Mouse (Mus musculus): Measurements from ENCODE around the gene Scel. TPM values are rescaled to one million over a fixed set of nuclear protein-coding genes. Genes with fewer than 3 reads are reported as not detected.
A peak's percentile ranks its signal among the peaks of the same experiment; 100 is the strongest.

The Scel gene
- total RNA-seq, 2 experiments from 2014 or later, result 0.10 TPM; not detected in 1

DNA sequence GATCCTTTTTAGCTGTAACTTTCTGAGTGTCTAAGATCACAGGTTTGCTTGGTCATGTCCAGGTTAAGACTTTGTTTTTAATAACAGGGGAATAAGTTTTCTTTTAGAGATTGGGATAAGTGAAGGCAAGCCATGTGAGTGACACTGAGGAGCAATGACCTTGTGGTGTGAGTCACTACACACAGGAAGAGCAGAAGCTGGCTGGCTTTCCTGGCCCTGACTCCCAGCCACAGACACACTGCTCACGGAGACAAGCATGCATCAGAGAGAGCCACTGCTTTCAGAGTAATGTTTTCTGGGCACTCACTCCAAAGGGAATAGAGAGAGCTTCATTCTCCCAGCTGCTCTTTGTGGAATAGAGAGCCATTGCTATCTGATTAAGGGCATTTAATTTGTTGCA lies 54.8 kb downstream of the Scel start:
- no peak for DNase-seq (ENCODE audit: low spot score in 2 of 2)

DNA sequence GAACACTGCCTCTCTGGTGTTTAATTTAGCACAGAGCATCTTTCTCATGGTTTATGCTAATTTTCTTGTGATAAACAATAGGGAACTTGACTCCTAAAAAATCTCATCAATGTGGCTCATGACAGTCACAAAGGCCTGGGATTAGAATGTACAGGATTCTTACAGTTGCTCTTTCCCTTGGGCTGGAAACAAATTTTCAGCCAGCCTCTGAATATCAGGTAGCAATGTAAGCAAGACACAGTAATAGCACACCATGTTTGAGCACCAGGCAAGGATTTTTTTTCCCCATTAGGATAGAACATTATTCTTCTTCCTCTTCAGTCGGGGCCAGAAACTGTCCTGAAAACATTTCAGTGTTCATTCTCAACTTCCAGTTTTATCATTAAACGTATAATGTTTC lies 55.3 kb downstream of the Scel start:
- DNase-seq (ENCODE audit: low spot score in 2 of 2), result no peak

DNA sequence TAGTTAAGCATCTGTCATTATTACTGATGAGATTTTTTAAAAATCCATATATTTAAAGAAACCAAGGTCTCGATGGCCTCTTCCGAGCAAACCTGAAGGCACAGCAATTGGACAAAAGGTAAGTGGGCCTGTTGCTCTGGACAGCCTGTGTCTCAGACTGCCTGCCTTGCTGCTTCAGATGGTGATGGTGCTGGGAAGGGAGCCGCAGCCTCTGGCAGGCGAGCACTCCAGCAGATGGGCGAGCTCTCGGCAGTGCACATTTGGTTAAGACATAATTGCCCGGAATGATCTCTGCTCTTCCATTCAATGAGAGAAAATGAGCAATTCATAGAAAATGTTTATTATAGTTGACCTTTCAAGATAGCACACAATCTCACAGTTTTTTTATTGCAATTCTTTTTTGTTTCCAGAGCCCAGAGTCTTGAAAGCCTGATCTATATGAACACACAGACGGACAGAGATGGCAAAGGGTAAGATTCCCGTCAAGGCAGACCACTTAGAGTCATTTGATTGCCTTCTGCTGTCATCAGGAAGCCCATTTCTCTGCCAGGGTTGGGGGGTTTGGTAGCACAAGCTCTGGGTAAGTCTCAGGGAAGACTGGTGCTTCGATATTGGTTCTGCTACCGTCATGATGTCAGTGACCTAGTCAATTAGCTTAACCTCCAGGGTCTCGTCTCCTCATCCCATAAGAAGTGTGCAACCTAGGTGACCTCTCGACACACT lies 58.6 kb downstream of the Scel start:
- no peak for DNase-seq (ENCODE audit: low spot score in 2 of 2)

DNA sequence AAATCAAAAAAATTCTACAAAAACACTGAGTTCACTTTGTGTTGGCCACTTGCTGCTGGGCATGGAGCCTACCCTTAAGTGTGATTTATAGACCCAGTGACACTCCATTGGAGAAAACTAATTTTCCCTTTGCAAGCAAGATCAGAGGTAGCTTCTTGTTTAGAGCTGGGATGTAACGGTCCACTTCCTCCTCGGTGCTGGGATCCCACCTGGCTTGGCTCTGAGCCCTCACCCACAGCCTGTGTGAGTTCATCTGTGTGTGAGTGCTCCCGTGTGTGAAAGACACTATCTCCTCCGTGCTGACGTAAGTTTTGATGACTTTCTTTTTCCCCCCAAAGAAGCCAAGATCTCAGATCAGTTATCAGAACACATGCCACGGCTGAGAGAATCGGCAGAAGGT lies 62.7 kb downstream of the Scel start:
- no peak for DNase-seq (ENCODE audit: low spot score in 2 of 2)

DNA sequence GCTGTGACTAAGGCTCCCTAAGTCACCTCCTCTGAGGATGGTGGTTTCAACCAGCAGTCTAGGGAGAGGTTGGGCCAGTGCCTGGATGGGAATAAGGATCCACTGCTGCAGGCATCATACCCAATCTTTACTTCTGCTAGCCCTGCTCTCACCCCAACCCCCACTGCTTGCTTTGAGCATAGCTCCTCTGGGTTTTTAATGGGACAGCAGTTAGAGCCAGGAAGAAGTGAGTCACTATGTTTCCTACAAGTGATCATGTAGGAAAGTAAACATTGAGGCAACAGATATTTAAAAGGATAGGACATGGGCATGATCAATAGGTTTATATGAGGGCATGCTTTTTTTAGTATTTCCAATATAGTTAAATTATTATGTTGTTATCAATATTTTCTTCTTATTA lies 63.9 kb downstream of the Scel start:
- no peak for DNase-seq (ENCODE audit: low spot score in 2 of 2)

DNA sequence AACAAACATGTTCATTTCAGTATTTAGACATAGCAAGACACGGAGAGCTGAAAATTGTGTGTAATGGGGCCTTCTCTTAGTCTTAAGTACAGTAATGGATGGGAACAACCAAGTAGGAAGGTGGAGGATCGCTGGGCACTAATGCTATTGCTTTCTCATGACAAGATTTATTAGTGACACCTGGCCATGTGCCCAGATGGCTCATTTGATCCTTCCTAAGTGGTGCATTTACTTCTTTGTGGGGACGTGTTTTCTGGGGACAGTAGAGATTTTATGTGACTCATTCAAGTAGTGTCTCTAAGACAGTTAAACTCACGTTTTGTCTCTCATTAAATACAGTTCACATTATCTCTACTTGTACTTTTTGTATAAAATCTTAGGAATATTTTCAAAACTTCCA lies 73.5 kb downstream of the Scel start:
- DNase-seq (ENCODE audit: low spot score in 2 of 2), result no peak

DNA sequence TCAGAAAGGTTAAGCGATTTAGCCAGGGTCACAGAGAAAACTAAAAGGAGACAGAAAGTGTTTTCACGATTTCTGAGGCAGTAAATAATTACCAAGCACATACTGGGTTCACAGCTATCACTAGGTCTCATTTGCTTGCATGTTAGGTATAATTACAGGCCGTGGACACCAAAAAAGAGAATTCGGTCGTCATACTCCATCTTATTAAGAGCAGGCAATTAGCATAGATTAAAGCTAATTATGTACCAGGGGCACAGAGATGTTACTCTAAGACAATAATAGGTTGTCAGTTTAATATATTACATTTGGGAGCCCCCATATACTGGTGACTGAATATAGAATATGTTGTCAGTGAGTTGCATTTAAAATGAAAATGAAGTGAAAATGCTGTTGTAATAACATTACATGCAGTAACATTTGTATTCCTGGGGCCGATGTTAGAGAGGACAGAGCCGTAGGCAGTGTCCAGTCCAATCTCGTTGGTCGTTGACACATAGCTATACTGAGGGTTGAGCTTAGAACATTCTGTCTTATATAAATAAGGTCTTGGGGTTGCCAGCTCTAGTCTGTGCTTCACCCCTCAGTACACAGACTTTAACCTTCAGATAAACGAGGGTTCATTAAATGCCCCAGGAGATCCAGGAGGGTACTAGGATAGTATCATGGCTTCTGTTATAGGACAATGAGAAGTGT lies 74.2 kb downstream of the Scel start:
- DNase-seq (ENCODE audit: low spot score in 2 of 2), result no peak

DNA sequence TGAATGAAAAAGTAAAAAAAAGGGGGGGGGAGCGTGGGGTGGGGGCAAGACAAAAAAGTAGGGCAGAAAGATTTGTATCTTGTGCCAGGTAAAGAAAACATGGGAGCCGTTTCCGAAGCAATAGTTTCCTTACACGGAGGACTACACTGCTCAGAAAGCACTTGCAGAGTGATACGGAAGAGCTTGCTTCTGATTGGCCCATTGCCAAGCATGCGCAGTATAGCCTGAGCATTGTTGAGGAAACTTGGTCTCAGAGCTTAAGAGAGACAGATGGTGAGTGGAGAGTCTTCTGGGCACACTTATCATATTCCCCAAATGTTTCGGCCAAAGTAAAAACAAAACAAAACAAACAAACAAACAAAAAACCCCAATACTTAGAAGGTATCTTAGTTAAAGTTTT lies 76.7 kb downstream of the Scel start:
- DNase-seq (ENCODE audit: low spot score in 2 of 2), result no peak

DNA sequence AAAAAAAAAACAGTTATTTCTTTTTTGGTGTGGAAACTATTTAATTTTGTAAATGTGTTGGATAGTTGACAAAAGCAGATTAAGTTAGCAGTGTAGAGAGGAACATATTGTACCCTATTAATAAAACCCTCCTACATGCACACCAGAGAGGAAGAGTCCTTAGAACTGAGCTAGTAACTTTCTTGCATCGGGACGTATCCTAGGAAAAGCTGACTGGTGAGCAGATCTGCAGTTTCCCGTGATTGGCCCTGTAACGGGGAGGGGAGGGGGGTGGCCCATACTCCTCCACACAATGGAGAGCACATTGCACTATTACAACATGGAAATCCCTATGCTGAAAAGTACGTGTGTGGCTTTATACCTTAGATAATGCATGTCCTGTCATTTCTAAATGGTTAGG lies 82.7 kb downstream of the Scel start:
- DNase-seq (ENCODE audit: low spot score in 2 of 2), result no peak

DNA sequence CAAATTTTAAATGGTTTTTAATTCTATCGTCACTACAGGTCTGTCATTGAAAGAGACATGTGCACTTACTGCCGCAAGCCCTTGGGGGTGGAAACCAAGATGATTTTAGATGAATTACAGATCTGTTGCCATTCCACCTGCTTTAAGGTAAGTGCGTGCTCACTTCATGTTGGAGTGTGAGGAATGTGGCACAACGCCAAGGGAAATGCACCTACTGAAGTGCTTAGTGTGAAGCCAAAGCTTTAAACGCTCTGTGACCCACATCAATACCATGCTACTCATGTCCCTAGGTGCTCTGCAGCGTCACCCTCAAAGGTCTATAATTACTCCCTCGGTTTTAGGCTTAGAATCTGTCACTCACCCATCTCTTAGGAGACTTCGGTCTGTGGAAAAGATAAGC lies 94.9 kb downstream of the Scel start:
- no peak for DNase-seq (ENCODE audit: low spot score in 2 of 2)

DNA sequence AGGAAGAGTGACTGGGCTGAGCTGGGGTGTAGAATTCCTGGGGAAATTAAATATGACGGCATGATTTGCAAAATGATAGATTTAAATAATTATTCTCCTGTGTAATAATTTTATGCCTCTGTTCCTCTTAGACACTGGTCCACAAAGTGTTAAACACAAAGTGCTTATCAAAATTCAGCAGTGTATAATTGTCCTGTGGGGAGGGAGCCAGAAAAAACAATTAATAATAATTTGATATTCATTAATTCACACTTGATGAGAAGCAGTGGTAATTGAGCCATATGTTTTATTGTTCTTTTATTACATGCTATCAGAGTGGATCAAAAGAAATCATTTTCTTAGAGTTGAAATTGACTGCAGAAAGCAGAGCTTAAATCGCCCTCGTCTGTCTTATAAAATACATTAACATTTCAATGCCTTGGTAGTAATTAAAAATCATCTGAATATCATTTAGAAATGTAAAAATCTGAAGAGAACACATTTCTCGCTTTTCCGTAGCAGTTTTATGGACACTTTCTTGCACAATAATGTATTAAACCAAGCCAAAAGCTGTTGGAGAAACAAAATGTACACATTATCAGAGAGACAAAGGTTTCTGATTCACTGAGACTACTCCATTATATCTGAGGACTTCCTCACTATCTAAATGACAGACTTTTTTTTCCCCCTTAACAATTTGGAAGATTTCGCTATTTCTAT lies 100.6 kb downstream of the Scel start:
- DNase-seq (ENCODE audit: low spot score in 2 of 2), result no peak

DNA sequence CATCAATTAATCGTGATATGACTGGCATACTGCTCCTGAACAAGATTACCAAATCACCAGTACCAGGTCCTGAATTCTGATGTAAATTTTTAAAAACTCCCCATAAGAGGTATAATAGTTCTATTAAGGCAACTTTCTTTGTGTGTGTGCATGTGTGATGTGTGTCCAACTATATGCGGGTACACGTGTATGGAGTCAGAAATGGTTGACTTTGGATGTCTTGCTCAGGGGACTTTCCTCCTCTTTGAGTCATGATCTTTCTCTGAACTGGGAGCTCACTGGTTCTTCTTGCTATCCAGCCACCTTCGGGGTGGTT lies 101.1 kb downstream of the Scel start:
- no peak for DNase-seq (ENCODE audit: low spot score in 2 of 2)

DNA sequence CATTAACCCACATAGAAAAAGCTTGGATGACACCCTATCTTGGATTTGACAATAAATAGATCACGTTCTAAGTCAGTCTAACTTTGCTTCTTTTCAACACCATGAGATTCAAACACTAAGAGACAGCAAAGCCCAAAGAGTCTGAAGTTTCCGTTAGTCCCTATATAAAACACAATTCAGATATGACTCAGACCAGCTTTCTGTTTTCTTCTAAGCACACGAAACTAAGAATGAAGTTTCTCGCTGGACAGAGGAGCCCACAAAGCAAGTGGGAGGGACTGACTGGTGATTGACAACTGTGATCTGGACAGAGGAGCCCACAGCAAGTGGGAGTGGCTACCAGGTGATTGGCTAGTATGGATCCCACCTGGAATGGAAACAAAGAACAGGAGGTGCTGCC lies 106.6 kb downstream of the Scel start:
- DNase-seq (ENCODE audit: low spot score in 2 of 2), result no peak

DNA sequence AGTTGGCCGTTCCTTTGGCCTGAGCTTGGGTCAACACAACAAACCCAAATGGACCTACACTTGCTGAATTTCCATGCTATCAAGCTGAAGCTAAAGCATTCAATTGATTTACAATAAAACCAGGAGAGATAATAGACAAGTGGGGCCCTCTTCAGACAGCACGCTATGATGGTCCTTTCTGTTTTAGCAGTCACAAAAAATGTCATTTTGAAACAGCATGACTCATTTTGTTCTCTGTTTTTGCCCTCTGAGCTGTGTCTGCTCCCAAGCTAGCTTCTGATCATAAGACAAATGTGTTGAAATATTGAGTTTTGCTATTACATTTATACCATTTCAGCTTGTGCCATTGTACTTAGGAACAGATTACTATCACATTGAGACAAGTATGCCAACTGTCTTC lies 108.1 kb downstream of the Scel start:
- DNase-seq (ENCODE audit: low spot score in 2 of 2), result no peak

DNA sequence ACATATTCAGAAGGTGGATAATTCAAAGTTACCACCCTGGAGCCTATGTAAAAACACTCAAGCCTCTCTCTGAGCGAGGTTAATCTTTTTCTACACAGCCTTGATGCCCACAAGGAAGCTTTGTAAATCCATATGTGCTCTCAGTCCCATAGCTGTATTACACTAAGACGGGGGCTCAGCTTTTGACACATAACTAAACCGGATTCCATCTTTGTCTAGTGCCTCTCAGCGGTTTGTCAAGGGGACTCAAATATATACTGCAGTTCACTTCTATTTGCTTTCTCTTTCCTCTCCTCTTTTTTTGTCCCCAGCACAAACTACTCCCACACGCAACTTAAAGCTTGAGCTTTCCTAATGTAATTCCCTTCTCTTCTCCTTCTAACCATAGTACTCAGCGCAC lies 113.0 kb downstream of the Scel start:
- DNase-seq (ENCODE audit: low spot score in 2 of 2), result no peak

DNA sequence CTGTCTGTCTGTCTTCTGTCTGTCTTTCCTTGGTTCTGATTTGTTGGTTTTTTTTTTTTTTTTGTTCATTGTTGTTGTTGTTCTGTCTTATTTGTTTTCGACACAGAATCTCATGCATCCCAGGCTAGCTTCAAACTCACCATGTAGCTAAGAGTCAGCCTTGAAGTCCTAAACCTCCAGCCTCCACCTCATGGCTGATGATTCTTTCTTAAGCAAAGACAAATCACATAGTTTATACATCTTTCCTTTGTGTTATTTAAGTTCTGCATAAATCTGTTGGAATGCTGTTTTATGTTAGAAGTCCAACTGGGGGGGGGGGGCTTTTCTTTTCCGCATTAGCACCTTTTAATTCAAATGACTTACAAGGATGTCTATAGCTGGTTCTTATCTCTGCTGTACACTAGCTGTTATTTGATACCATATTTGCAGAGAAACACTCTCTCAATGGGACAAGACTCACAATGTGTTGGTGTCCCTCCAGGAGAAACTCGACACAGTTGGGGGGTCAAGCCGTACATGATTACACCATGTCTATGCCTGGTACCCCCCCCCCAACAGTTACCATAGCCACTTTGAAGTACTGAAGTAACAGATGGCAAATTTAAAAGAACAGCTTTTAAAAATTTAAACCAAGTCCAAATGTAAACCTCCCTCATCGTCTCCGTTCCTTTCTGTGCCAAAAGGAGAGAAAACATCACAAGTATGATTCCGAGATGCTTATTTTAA lies 116.7 kb downstream of the Scel start:
- no peak for DNase-seq (ENCODE audit: low spot score in 2 of 2)

DNA sequence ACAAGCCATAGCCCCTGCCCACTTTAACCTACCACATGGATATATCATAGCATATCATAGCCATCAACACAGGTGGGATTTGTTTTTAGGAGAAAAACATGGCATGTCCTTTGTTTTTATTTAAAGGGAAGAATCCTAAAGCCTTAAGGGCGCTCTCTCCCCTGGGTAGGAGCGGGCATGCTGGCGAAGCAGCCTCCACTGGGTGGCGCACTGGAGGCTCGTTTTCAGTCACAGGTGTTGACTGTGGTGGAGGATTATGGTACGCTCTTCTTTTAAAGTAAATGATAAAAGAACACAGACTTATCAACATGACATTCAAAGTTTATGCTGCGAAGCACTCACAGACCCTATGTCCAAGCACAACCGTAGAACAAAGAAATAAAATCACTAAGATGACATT lies 117.4 kb downstream of the Scel start:
- DNase-seq (ENCODE audit: low spot score in 2 of 2), result no peak

DNA sequence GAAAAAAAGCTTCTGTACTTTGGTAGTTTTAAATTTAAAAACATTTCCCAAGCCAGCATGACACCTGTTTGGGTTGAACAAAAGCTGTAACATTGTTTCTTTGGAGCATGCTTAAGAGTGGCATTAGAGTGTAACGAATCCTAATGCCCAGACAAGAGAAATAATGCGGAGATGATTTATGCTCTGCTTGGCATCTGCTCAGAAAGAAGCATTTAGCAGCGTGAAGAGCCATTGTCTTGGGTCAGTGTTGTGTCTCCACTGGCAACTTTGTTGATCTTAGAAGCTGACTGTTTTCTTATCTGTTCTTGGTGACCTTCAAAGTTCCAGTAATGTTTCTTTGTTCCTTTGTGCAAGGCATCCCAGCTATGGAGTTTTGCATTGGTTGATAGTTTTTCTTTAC lies 130.8 kb downstream of the Scel start:
- no peak for DNase-seq (ENCODE audit: low spot score in 2 of 2)

DNA sequence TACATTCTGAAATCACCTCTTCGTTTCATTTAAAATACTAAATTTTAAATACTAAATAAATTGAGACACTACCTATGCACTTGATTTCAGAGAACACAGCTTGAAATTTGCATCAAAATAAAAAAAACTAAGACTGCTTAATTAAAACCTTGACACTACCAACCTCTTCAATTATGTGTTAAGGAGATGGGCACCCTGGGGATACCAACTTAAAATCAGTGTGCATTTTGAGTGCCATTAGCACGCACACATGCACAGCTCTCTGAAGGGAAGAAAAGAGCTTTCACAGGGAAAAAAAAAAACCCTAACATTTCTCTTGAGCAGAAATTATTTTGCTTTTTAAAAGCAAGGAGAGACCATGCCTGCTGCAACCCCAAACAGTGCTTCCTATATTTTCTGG lies 134.8 kb downstream of the Scel start:
- no peak for DNase-seq (ENCODE audit: low spot score in 2 of 2)

DNA sequence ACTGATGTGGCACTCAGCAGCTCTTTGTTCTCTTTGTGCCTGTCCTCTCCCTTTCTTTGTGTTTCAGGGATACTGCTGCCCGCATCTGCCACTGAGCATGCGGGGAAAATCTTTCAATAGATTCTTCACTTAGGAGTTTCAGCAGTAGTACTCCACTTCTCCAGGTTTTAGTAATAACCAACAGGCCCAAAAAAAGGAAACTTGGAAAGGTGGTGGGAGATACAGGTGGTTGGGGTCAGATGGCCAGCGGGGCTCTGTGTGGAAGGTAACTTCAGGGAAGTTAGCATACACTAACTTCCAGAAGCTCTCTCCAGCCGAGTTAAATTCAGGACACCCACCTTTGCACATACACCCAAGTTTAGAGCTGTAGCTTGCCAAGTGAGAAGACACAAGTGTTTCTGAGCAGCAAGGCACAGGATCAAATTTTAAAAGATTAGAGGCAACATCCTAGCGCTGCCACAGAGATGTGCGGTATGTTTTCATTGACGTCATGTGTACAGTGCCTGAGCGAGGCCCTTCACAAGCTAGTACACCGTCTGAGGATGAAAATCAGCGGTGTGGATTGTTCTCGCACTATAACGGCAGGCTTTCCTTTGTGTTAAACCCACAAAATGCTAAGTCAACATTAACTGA lies 135.6 kb downstream of the Scel start:
- DNase-seq (ENCODE audit: low spot score in 2 of 2), result no peak

DNA sequence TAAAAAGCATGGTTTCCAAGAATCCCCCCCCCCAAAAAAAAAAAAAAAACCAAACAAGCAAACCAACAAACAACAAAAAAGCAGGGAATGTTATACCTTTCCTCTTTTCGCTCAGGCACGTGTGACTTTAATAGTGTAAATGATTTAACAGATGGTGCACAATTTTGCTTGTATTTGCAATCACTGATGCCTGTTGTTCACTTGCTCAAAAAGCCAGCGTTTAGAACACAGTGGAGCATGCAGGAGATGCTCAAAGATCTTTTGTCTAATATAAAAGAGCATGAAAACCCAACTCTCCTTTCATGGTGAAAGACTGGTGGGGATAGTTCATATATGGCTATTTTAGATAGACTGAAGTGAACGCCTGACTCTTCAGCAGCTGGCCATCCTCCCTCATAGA lies 136.2 kb downstream of the Scel start:
- DNase-seq (ENCODE audit: low spot score in 2 of 2), result no peak

DNA sequence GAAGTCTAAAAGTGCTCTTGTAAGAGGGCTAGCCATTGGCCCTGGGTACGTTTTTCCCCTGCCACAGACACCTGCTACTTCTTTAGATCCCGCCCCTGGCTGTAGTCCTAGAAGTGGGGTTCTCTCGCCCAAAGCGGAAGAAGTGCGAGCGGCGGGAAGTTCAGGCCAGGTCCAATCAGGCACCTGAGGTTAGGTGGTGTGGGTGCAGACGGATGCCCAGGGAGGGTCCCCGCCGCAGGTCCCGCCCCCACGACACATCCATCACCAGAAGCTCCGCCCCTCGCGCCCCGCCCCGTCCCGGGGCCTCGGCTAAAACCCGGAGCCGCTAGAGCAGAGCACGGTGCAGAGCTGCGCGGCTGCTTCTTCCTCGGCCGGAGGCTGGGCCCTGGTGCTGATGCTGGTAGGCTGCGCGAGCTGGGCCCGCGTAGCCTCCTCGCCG lies 136.8 kb downstream of the Scel start, which contains the start of gene Slain1:
Slain1 (plus strand) TSS at position 333 of the 439 bp plus-strand sequence.
- DNase-seq (ENCODE audit: low spot score in 2 of 2), result peak; percentile 23 to 51

All from gastrocnemius, postnatal 4 days (tissue).